Mouse (Mus musculus) erythroblast, embryonic 14.5 days (primary cell): ENCODE measurements around the gene Tlr9. TPM values are rescaled to one million over a fixed set of nuclear protein-coding genes. Genes with fewer than 3 reads are reported as not detected.

Experiments used
- H3K27me3 ChIP-seq: 2 replicates; pipeline ENCODE4 v1.6.1; 2012; ENCODE audit warnings: inconsistent platforms; ENCODE audit not compliant: control insufficient read depth
- H3K36me3 ChIP-seq: 2 replicates; pipeline ENCODE4 v1.6.1; 2012; ENCODE audit warnings: mild to moderate bottlenecking, inconsistent platforms; ENCODE audit not compliant: control insufficient read depth
- H3K4me1 ChIP-seq: 2 replicates; pipeline ENCODE4 v1.6.1; 2012; ENCODE audit warnings: inconsistent platforms; ENCODE audit not compliant: control insufficient read depth
- H3K4me3 ChIP-seq: replicated peaks from 2 replicates; pipeline ENCODE3; 2012; ENCODE audit warnings: moderate library complexity, mild to moderate bottlenecking, inconsistent platforms
- H3K9me3 ChIP-seq: 2 replicates; pipeline ENCODE4 v1.6.1; 2012; ENCODE audit warnings: low read length, inconsistent platforms, mixed read lengths; ENCODE audit not compliant: control insufficient read depth
- GATA1 ChIP-seq: IDR thresholded peaks from 2 replicates; pipeline ENCODE4 v1.6.1; 2012; ENCODE audit warnings: low read length, inconsistent platforms, mixed read lengths
- TAL1 ChIP-seq: IDR thresholded peaks from 3 replicates; pipeline ENCODE4 v1.6.1; 2012; ENCODE audit warnings: low read length, inconsistent platforms, mixed read lengths
- polyA plus RNA-seq: library from polyadenylated mRNA; stranded (reverse); fragments of >175 nt; gene quantifications from 2 replicates; pipeline ENCODE4 v1.2.3, GENCODE M21; 2012

Gene Tlr9
- polyA plus RNA-seq, result 0.01 TPM in 1 of 2 replicates, not detected in the other

GRCm38 (mm10) chr9:106222261-106222851 lies at the start of gene Tlr9:
Gene Tlr9, plus strand, starts transcription at chr9:106222598.
- Histone ChIP-seq H3K4me1 (0 out of 2 replicates have a peak, but pooled peaks cover 2% of the 10 kb centered on the region), H3K4me3 (no peak within 1 kb of the TSS), H3K27me3 (peaks cover 22% of the 10 kb centered on the region), H3K9me3 (no peaks in the 10 kb centered on the region), H3K36me3 (no peaks in the 10 kb centered on the region)
- TF ChIP-seq GATA1 (no peak), TAL1 (no peak)

- H3K9me3 ChIP-seq, result no peaks in the 10 kb centered on the region
- TF ChIP-seq TAL1 (no peak), GATA1 (no peak)
- H3K4me1 ChIP-seq, result peaks cover 43% of the 10 kb centered on the region
- no peaks in the 10 kb centered on the region for H3K27me3 ChIP-seq
- H3K4me3 ChIP-seq, result peak overlapping the region; percentile 95
- peaks cover 45% of the 10 kb centered on the region for H3K36me3 ChIP-seq
These were observed 49.0 kb upstream of the Tlr9 start for GRCm38 (mm10) chr9:106173363-106173762.

- TF ChIP-seq GATA1 (no peak), TAL1 (no peak)
- no peaks in the 10 kb centered on the region for H3K9me3 ChIP-seq
- peaks cover 32% of the 10 kb centered on the region for H3K4me1 ChIP-seq
- H3K4me3 ChIP-seq, result no peak overlapping the region
- no peaks in the 10 kb centered on the region for H3K27me3 ChIP-seq
- peaks cover 68% of the 10 kb centered on the region for H3K36me3 ChIP-seq
These were observed 46.7 kb upstream of the Tlr9 start for GRCm38 (mm10) chr9:106175552-106176200.

GRCm38 (mm10) chr9:106176769-106177168 lies 45.6 kb upstream of the Tlr9 start:
- TF ChIP-seq GATA1, result no peak
- H3K27me3 ChIP-seq, result no peaks in the 10 kb centered on the region
- peaks cover 26% of the 10 kb centered on the region for H3K4me1 ChIP-seq
- H3K9me3 ChIP-seq, result no peaks in the 10 kb centered on the region
- peaks cover 79% of the 10 kb centered on the region for H3K36me3 ChIP-seq
- no peak overlapping the region for H3K4me3 ChIP-seq

GRCm38 (mm10) chr9:106177799-106178198 lies 44.6 kb upstream of the Tlr9 start:
- no peak overlapping the region for H3K4me3 ChIP-seq
- H3K9me3 ChIP-seq, result no peaks in the 10 kb centered on the region
- H3K36me3 ChIP-seq, result peaks cover 90% of the 10 kb centered on the region
- no peaks in the 10 kb centered on the region for H3K27me3 ChIP-seq
- TF ChIP-seq GATA1, result no peak
- no peak for TF ChIP-seq TAL1
- peaks cover 22% of the 10 kb centered on the region for H3K4me1 ChIP-seq

GRCm38 (mm10) chr9:106179454-106179853 lies 42.9 kb upstream of the Tlr9 start:
- no peaks in the 10 kb centered on the region for H3K9me3 ChIP-seq
- no peak overlapping the region for H3K4me3 ChIP-seq
- H3K36me3 ChIP-seq, result peaks cover 95% of the 10 kb centered on the region
- TF ChIP-seq TAL1, result no peak
- TF ChIP-seq GATA1, result no peak
- no peaks in the 10 kb centered on the region for H3K27me3 ChIP-seq
- peaks cover 9% of the 10 kb centered on the region for H3K4me1 ChIP-seq

- Histone ChIP-seq H3K36me3 (peaks cover 96% of the 10 kb centered on the region), H3K4me3 (no peak overlapping the region), H3K9me3 (no peaks in the 10 kb centered on the region), H3K4me1 (peaks cover 6% of the 10 kb centered on the region), H3K27me3 (no peaks in the 10 kb centered on the region)
- TF ChIP-seq TAL1, result no peak
- TF ChIP-seq GATA1, result no peak
These were observed 42.4 kb upstream of the Tlr9 start for GRCm38 (mm10) chr9:106179964-106180363.

- no peak for TF ChIP-seq GATA1
- no peak for TF ChIP-seq TAL1
- H3K9me3 ChIP-seq, result no peaks in the 10 kb centered on the region
- H3K4me1 ChIP-seq, result no peaks in the 10 kb centered on the region; the same call in 1 of the 2 replicates
- no peak overlapping the region for H3K4me3 ChIP-seq
- H3K36me3 ChIP-seq, result peaks cover 99% of the 10 kb centered on the region
- H3K27me3 ChIP-seq, result no peaks in the 10 kb centered on the region
These were observed 40.3 kb upstream of the Tlr9 start for GRCm38 (mm10) chr9:106182146-106182545.

GRCm38 (mm10) chr9:106183996-106184395 lies 38.4 kb upstream of the Tlr9 start:
- Histone ChIP-seq H3K36me3 (peaks cover 99% of the 10 kb centered on the region), H3K27me3 (no peaks in the 10 kb centered on the region), H3K9me3 (no peaks in the 10 kb centered on the region), H3K4me3 (no peak overlapping the region), H3K4me1 (no peaks in the 10 kb centered on the region; the same call in 1 of the 2 replicates)
- TF ChIP-seq TAL1 (no peak), GATA1 (no peak)

GRCm38 (mm10) chr9:106191355-106191754 lies 31.0 kb upstream of the Tlr9 start:
- Histone ChIP-seq H3K27me3 (no peaks in the 10 kb centered on the region), H3K4me1 (no peaks in the 10 kb centered on the region), H3K9me3 (no peaks in the 10 kb centered on the region), H3K4me3 (no peak overlapping the region), H3K36me3 (peaks cover 89% of the 10 kb centered on the region)
- TF ChIP-seq TAL1 (no peak), GATA1 (no peak)
